Mouse (Mus musculus): ENCODE data around the gene Amd1.

- TF ChIP-seq POLR2A (IDR thresholded peaks at IDR 0.05; ENCODE audit: borderline replicate concordance, insufficient read depth, low read length) = no peak
- TF ChIP-seq CTCF (IDR thresholded peaks at IDR 0.05; ENCODE audit: borderline replicate concordance, insufficient read depth, low read depth, low read length) = no peak
Observed at GRCm38 (mm10) chr10:40339351-40339964, 37.5 kb upstream of the Amd1 start, which contains the start of gene Cdk19.

Data from cerebellum, adult 2 months (tissue).